Mouse (Mus musculus): ENCODE results near the gene Tnxb. TPM values are rescaled to one million over a fixed set of nuclear protein-coding genes. Genes with fewer than 3 reads are reported as not detected.

The Tnxb gene
- polyA plus RNA-seq, 1 experiment from 2014 or later, result 0.14 TPM

DNA sequence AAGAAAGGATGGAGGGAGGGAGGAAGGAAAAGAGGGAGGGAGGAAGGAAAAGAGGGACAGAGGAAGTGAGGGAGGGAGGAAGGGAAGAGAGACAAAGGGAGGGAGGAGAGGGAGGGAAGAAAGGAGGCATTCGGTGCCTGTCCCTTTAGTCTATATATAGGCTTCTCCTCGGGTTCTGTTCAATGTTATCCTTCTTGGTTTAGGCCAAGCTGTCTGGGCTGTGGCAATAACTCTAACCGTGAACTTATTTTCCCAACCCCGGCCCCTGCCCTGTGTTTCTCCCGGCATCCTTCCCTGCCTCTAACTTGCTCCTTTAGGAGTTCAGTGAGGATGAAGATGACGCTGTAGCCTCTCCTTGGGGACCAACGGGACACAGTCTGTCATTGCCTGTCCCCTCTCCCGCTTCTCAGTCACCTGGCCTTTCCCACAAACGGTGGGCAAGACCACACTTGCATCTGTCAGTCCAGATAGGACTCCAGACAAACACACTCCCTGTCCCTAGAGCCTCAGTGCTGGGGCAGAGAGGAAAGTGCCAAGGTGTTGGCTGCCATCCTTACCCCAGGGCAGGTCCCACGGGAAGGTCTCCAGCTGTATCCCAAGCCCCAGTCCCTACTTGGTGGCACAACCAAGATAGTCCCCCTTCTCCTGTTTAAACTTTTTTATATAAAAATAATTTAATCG is 4.3 kb downstream of the Tnxb start:
- no peaks in the 10 kb centered on the region for H3K36me3 ChIP-seq (ENCODE audit: control insufficient read depth, insufficient read depth, low read length)
- H3K4me1 ChIP-seq (ENCODE audit: control insufficient read depth, insufficient read depth, low read length), result peaks cover 9% of the 10 kb centered on the region; the same call in 1 of the 2 replicates
- ATAC-seq, result no peak
- 63% methylated on average over 11 of the region's 11 CpGs for WGBS
- H3K4me3 ChIP-seq (ENCODE audit: low read depth, low read length), result no peak overlapping the region
- no peak overlapping the region for H3K4me2 ChIP-seq (ENCODE audit: low read length)
- no peak overlapping the region for H3K9ac ChIP-seq (ENCODE audit: low read depth, low read length)
- no peak overlapping the region for H3K27ac ChIP-seq (ENCODE audit: low read length)
- H3K27me3 ChIP-seq (ENCODE audit: control insufficient read depth, insufficient read depth, low read depth, low read length), result peaks cover 43% of the 10 kb centered on the region
- H3K9me3 ChIP-seq (replicated peaks; ENCODE audit: control insufficient read depth, low read length, poor library complexity, severe bottlenecking), result no peaks in the 10 kb centered on the region

GRCm38 (mm10) chr17:34675205-34676092 is 5.1 kb downstream of the Tnxb start:
- 83% methylated on average over 13 of the region's 13 CpGs for WGBS
- H3K9ac ChIP-seq (ENCODE audit: low read depth, low read length), result no peak overlapping the region
- ATAC-seq, result no peak
- H3K4me2 ChIP-seq (ENCODE audit: low read length), result no peak overlapping the region
- peaks cover 35% of the 10 kb centered on the region for H3K27me3 ChIP-seq (ENCODE audit: control insufficient read depth, insufficient read depth, low read depth, low read length)
- H3K4me3 ChIP-seq (ENCODE audit: low read depth, low read length), result no peak overlapping the region
- H3K27ac ChIP-seq (ENCODE audit: low read length), result no peak overlapping the region
- H3K9me3 ChIP-seq (replicated peaks; ENCODE audit: control insufficient read depth, low read length, poor library complexity, severe bottlenecking), result no peaks in the 10 kb centered on the region
- H3K4me1 ChIP-seq (ENCODE audit: control insufficient read depth, insufficient read depth, low read length), result peaks cover 9% of the 10 kb centered on the region; the same call in 1 of the 2 replicates
- no peaks in the 10 kb centered on the region for H3K36me3 ChIP-seq (ENCODE audit: control insufficient read depth, insufficient read depth, low read length)

GRCm38 (mm10) chr17:34676093-34676460 is 5.7 kb downstream of the Tnxb start:
- 78% methylated on average over 6 of the region's 6 CpGs for WGBS
- ATAC-seq, result no peak
- Histone ChIP-seq H3K27me3 (ENCODE audit: control insufficient read depth, insufficient read depth, low read depth, low read length) (peaks cover 29% of the 10 kb centered on the region), H3K36me3 (ENCODE audit: control insufficient read depth, insufficient read depth, low read length) (no peaks in the 10 kb centered on the region), H3K4me2 (ENCODE audit: low read length) (no peak overlapping the region), H3K4me1 (ENCODE audit: control insufficient read depth, insufficient read depth, low read length) (peaks cover 9% of the 10 kb centered on the region; the same call in 1 of the 2 replicates), H3K27ac (ENCODE audit: low read length) (no peak overlapping the region), H3K4me3 (ENCODE audit: low read depth, low read length) (no peak overlapping the region), H3K9ac (ENCODE audit: low read depth, low read length) (no peak overlapping the region), H3K9me3 (replicated peaks; ENCODE audit: control insufficient read depth, low read length, poor library complexity, severe bottlenecking) (no peaks in the 10 kb centered on the region)

DNA sequence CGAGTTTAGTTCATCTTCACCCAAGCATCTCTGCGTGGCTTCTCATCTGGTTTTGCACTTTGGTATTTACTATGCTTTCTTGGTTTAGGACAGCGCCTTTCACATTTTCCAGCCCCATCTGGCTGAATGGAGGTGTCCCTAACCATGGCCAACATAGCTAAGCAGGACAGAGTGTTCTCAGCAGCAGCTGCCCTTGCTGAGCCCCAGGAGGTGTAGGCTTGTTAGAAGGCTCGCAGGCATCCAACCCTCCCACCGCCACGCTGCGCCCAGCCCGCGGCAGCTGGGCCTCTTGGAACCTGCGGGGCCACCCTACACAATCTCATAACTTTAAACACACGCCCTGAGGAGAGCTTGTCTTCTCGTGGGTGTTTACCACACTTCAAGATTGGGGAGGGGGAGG is 6.3 kb downstream of the Tnxb start:
- Histone ChIP-seq H3K4me3 (ENCODE audit: low read depth, low read length) (no peak overlapping the region), H3K4me2 (ENCODE audit: low read length) (no peak overlapping the region), H3K4me1 (ENCODE audit: control insufficient read depth, insufficient read depth, low read length) (peaks cover 5% of the 10 kb centered on the region; the same call in 1 of the 2 replicates), H3K9ac (ENCODE audit: low read depth, low read length) (no peak overlapping the region), H3K9me3 (replicated peaks; ENCODE audit: control insufficient read depth, low read length, poor library complexity, severe bottlenecking) (no peaks in the 10 kb centered on the region), H3K36me3 (ENCODE audit: control insufficient read depth, insufficient read depth, low read length) (no peaks in the 10 kb centered on the region), H3K27ac (ENCODE audit: low read length) (no peak overlapping the region), H3K27me3 (ENCODE audit: control insufficient read depth, insufficient read depth, low read depth, low read length) (peaks cover 23% of the 10 kb centered on the region)
- ATAC-seq, result no peak
- 81% methylated on average over 12 of the region's 12 CpGs for WGBS

DNA sequence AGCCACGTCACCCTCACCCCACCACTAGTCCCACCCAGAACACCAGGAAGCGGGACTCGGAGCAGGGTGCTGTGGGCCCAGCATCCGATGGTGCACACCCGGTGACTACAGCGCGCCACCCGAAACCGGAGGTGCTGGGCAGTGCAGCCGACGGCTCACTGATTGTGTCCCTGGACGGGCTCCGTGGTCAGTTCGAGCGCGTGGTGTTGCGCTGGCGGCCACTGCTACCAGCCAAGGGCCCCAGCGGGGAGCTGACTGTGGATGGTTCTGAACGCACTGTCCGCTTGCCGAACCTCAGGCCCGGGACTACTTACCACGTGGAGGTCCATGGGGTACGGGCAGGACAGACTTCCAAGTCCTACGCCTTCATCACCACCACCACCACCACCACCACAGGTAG is 9.9 kb downstream of the Tnxb start:
- 86% methylated on average over 26 of the region's 26 CpGs for WGBS
- H3K36me3 ChIP-seq (ENCODE audit: control insufficient read depth, insufficient read depth, low read length), result no peaks in the 10 kb centered on the region
- H3K27me3 ChIP-seq (ENCODE audit: control insufficient read depth, insufficient read depth, low read depth, low read length), result no peaks in the 10 kb centered on the region
- no peaks in the 10 kb centered on the region for H3K9me3 ChIP-seq (replicated peaks; ENCODE audit: control insufficient read depth, low read length, poor library complexity, severe bottlenecking)
- no peak overlapping the region for H3K4me3 ChIP-seq (ENCODE audit: low read depth, low read length)
- ATAC-seq, result no peak
- no peaks in the 10 kb centered on the region for H3K4me1 ChIP-seq (ENCODE audit: control insufficient read depth, insufficient read depth, low read length)
- H3K27ac ChIP-seq (ENCODE audit: low read length), result no peak overlapping the region
- H3K4me2 ChIP-seq (ENCODE audit: low read length), result no peak overlapping the region
- H3K9ac ChIP-seq (ENCODE audit: low read depth, low read length), result no peak overlapping the region

DNA sequence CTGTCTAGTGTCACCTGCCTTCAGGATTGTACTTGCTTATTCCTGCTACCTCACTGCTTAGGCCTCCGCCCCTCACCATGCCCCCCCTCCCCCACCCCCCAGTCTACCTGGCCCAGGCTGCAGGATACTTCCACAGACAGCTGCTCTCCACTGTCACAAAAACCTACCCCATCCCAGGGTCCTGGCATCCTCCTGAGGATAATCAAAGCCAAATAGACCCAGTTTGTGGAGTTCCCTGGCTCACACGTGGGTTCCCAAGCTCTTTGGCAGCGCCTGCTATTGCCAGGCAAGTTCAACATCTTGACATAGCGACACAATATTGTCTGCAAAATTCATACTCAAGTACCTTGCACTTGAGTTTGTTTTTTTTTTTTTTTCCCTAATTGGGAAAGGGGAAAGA is 10.3 kb downstream of the Tnxb start:
- 76% methylated on average over 4 of the region's 4 CpGs for WGBS

GRCm38 (mm10) chr17:34681132-34681571 is 10.8 kb downstream of the Tnxb start:
- 81% methylated on average over 17 of the region's 17 CpGs for WGBS

More for the DNA sequence above, 10.3 kb downstream of the Tnxb start:
- Histone ChIP-seq H3K4me2 (ENCODE audit: low read length) (no peak overlapping the region), H3K4me3 (ENCODE audit: low read depth, low read length) (no peak overlapping the region), H3K4me1 (ENCODE audit: control insufficient read depth, insufficient read depth, low read length) (no peaks in the 10 kb centered on the region), H3K9ac (ENCODE audit: low read depth, low read length) (no peak overlapping the region), H3K9me3 (replicated peaks; ENCODE audit: control insufficient read depth, low read length, poor library complexity, severe bottlenecking) (no peaks in the 10 kb centered on the region), H3K27ac (ENCODE audit: low read length) (no peak overlapping the region), H3K36me3 (ENCODE audit: control insufficient read depth, insufficient read depth, low read length) (no peaks in the 10 kb centered on the region), H3K27me3 (ENCODE audit: control insufficient read depth, insufficient read depth, low read depth, low read length) (no peaks in the 10 kb centered on the region)
- no peak for ATAC-seq

DNA sequence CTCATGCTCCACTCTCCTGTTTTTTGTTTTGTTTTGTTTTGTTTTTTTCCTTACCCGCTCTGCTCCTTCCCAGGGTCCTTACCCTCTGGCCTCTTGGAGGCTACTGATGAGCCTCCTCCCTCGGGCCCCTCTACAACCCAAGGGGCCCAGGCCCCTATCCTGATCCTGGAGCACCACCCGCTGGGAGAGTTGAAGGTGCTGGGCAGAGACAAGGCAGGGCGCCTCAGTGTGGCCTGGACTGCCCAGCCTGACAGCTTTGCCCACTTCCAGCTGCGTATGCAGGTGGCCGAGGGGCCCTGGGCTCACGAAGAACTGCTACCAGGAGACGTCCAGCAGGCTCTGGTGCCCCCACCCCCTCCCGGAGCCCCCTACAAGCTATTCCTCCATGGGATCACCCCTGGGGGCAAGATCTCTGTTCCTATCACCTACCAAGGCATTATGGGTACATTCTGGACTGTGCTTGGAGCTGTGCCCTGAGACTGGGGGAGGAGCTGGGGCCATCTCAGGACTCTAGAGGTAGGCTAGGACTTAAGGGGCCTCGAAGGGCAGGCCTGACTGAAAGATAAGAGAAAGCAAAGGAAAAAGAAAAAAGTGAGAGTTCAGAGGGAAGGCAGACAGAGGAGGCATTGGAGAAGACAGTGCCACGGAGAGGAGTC is 11.7 kb downstream of the Tnxb start:
- Histone ChIP-seq H3K36me3 (ENCODE audit: control insufficient read depth, insufficient read depth, low read length) (no peaks in the 10 kb centered on the region), H3K9ac (ENCODE audit: low read depth, low read length) (no peak overlapping the region), H3K9me3 (replicated peaks; ENCODE audit: control insufficient read depth, low read length, poor library complexity, severe bottlenecking) (no peaks in the 10 kb centered on the region), H3K4me3 (ENCODE audit: low read depth, low read length) (no peak overlapping the region), H3K27ac (ENCODE audit: low read length) (no peak overlapping the region), H3K27me3 (ENCODE audit: control insufficient read depth, insufficient read depth, low read depth, low read length) (no peaks in the 10 kb centered on the region), H3K4me1 (ENCODE audit: control insufficient read depth, insufficient read depth, low read length) (no peaks in the 10 kb centered on the region), H3K4me2 (ENCODE audit: low read length) (no peak overlapping the region)
- no peak for ATAC-seq
- WGBS, result 71% methylated on average over 11 of the region's 11 CpGs

More at GRCm38 (mm10) chr17:34681132-34681571, 10.8 kb downstream of the Tnxb start:
- no peak overlapping the region for H3K9ac ChIP-seq (ENCODE audit: low read depth, low read length)
- H3K27me3 ChIP-seq (ENCODE audit: control insufficient read depth, insufficient read depth, low read depth, low read length), result no peaks in the 10 kb centered on the region
- no peaks in the 10 kb centered on the region for H3K4me1 ChIP-seq (ENCODE audit: control insufficient read depth, insufficient read depth, low read length)
- no peak overlapping the region for H3K27ac ChIP-seq (ENCODE audit: low read length)
- H3K4me2 ChIP-seq (ENCODE audit: low read length), result no peak overlapping the region
- ATAC-seq, result no peak
- no peaks in the 10 kb centered on the region for H3K9me3 ChIP-seq (replicated peaks; ENCODE audit: control insufficient read depth, low read length, poor library complexity, severe bottlenecking)
- H3K36me3 ChIP-seq (ENCODE audit: control insufficient read depth, insufficient read depth, low read length), result no peaks in the 10 kb centered on the region
- no peak overlapping the region for H3K4me3 ChIP-seq (ENCODE audit: low read depth, low read length)

Measured in midbrain, embryonic 16.5 days (tissue).